8 mouse cellular contexts compared by ENCODE assay signal in genomic region chr12:30584863-30585262, GRCm38 (mm10). TPM values are rescaled to one million over a fixed set of nuclear protein-coding genes. Genes with fewer than 3 reads are reported as not detected.
DNase-seq lines count a peak whose midpoint lies in the region; ATAC-seq and TF ChIP-seq lines count a peak whose summit lies in the region.

No protein-coding gene starts in this region.

- TF ChIP-seq POLR2A in ES-Bruce4 (IDR thresholded peaks at IDR 0.05; ENCODE audit: insufficient read depth, low read length) = no peak

- H3K4me3 ChIP-seq in gastrocnemius, adult 2 months = peak overlapping the region; percentile 97
- H3K4me3 ChIP-seq in ES-Bruce4 (ENCODE audit: low read depth, low read length) = peak overlapping the region; percentile 95
- peak overlapping the region; percentile 66 for H3K4me3 ChIP-seq in forebrain, embryonic 15.5 days
- peak overlapping the region; percentile 72 for H3K4me3 ChIP-seq in liver, embryonic 16.5 days (ENCODE audit: low read depth, low read length)

- TF ChIP-seq EP300 in ES-Bruce4 (IDR thresholded peaks at IDR 0.05; ENCODE audit: insufficient read depth, low read depth, low read length) = no peak

- peaks cover 5% of the 10 kb centered on the region for H3K36me3 ChIP-seq in ES-Bruce4 (ENCODE audit: control insufficient read depth, insufficient read depth, low read length, poor library complexity, severe bottlenecking)
- peaks cover 11% of the 10 kb centered on the region; the same call in 1 of the 2 replicates for H3K36me3 ChIP-seq in forebrain, embryonic 15.5 days
- H3K36me3 ChIP-seq in liver, embryonic 16.5 days (ENCODE audit: control insufficient read depth, insufficient read depth) = peaks cover 6% of the 10 kb centered on the region; the same call in 1 of the 2 replicates

- ATAC-seq in forebrain, embryonic 15.5 days (replicated peaks) = peak; percentile 32; the same call in 1 of the 2 replicates
- ATAC-seq in liver, embryonic 16.5 days (ENCODE audit: low read depth) = no peak

- H3K27ac ChIP-seq in gastrocnemius, adult 2 months = peak overlapping the region; percentile 90
- H3K27ac ChIP-seq in ES-Bruce4 (ENCODE audit: insufficient read depth, low read length) = no peak overlapping the region
- H3K27ac ChIP-seq in forebrain, embryonic 15.5 days (replicated peaks) = peak overlapping the region; percentile 90
- no peak overlapping the region for H3K27ac ChIP-seq in liver, embryonic 16.5 days (ENCODE audit: low read length)

- peaks cover 6% of the 10 kb centered on the region for H3K4me1 ChIP-seq in ES-Bruce4 (ENCODE audit: control insufficient read depth, insufficient read depth, low read length)
- H3K4me1 ChIP-seq in forebrain, embryonic 15.5 days = peaks cover 12% of the 10 kb centered on the region
- H3K4me1 ChIP-seq in liver, embryonic 16.5 days (ENCODE audit: control insufficient read depth, low read depth, low read length) = peaks cover 10% of the 10 kb centered on the region

- peak overlapping the region; percentile 65 for H3K9ac ChIP-seq in ES-Bruce4 (ENCODE audit: low read depth, poor library complexity, severe bottlenecking)
- H3K9ac ChIP-seq in forebrain, embryonic 15.5 days (replicated peaks) = peak overlapping the region; percentile 93
- H3K9ac ChIP-seq in liver, embryonic 16.5 days (ENCODE audit: low read depth, low read length) = peak overlapping the region; percentile 79

- H3K27me3 ChIP-seq in ES-Bruce4 (ENCODE audit: control insufficient read depth, insufficient read depth, low read length, poor library complexity, severe bottlenecking) = no peaks in the 10 kb centered on the region
- H3K27me3 ChIP-seq in forebrain, embryonic 15.5 days = no peaks in the 10 kb centered on the region
- no peaks in the 10 kb centered on the region for H3K27me3 ChIP-seq in liver, embryonic 16.5 days (ENCODE audit: control insufficient read depth, insufficient read depth, low read depth, low read length)

- DNase-seq in gastrocnemius, adult 2 months = no peak
- DNase-seq in gastrocnemius, postnatal 36 days = no peak
- DNase-seq in urinary bladder, postnatal 10 days (ENCODE audit: low spot score) = no peak
- no peak for DNase-seq in gastrocnemius, postnatal 14 days
- no peak for DNase-seq in retina, embryonic 14.5 days (ENCODE audit: low spot score)

- WGBS in forebrain, embryonic 15.5 days = 7% methylated on average over 6 of the region's 6 CpGs
- 12% methylated on average over 6 of the region's 6 CpGs for WGBS in liver, embryonic 16.5 days (ENCODE audit: insufficient replicate concordance)

- TF ChIP-seq CTCF in gastrocnemius, adult 2 months (IDR thresholded peaks at IDR 0.05) = no peak
- no peak for TF ChIP-seq CTCF in ES-Bruce4 (IDR thresholded peaks at IDR 0.05; ENCODE audit: low read depth, low read length)

- intact Hi-C loops in gastrocnemius, adult 2 months (cut with DNase I) = loop anchor here (5.0 kb wide), 1 partner anchor 538 kb away; no protein-coding TSS in a partner anchor
- intact Hi-C loops in gastrocnemius, postnatal 36 days (cut with DNase I) = loop anchor here (10.0 kb wide), 1 partner anchor 650 kb away; the partner anchor contains the start of gene Pxdn
- intact Hi-C loops in gastrocnemius, postnatal 14 days (cut with DNase I; ENCODE audit: low total_unique reads) = loop anchor here (10.0 kb wide), 2 partner anchors 460 to 680 kb away; no protein-coding TSS in a partner anchor

- H3K4me2 ChIP-seq in forebrain, embryonic 15.5 days (replicated peaks) = peak overlapping the region; percentile 84
- H3K4me2 ChIP-seq in liver, embryonic 16.5 days (ENCODE audit: low read depth, low read length) = peak overlapping the region; percentile 84

- no peaks in the 10 kb centered on the region for H3K9me3 ChIP-seq in ES-Bruce4 (replicated peaks; ENCODE audit: control insufficient read depth, insufficient read depth, low read length, poor library complexity, severe bottlenecking)
- H3K9me3 ChIP-seq in forebrain, embryonic 15.5 days = no peaks in the 10 kb centered on the region
- no peaks in the 10 kb centered on the region for H3K9me3 ChIP-seq in liver, embryonic 16.5 days (replicated peaks; ENCODE audit: control insufficient read depth, low read length)

RNA-seq across cellular contexts. Expression of gene Tmem18, which starts 0.6 kb away (rescaled TPM):
- total RNA-seq in gastrocnemius, adult 2 months (2021) = 1 to 10 TPM; 7.5 to 8.3 TPM
- total RNA-seq in gastrocnemius, postnatal 36 days (2021) = 1 to 10 TPM; 5.7 to 7.7 TPM
- polyA plus RNA-seq in ES-Bruce4 (2011; ENCODE audit: insufficient read depth, insufficient read length, low read depth, missing spikeins) = 13.6 and 19.2 TPM in 2 replicates
- 24.3 and 27.6 TPM in 2 replicates for polyA plus RNA-seq in forebrain, embryonic 15.5 days (2015; fragmentation: Nextera tagmentation; extraction: Ambion mirVana)
- polyA plus RNA-seq in liver, embryonic 16.5 days (2015; fragmentation: Nextera tagmentation; extraction: Ambion mirVana) = 6.4 and 7.0 TPM in 2 replicates
- total RNA-seq in gastrocnemius, postnatal 14 days (2021) = 1 to 10 TPM; 7.0 to 7.2 TPM

Comparison
In these comparisons a context has a peak if more than half of its experiments do, and no peak if none do; other contexts are left out.
1. H3K27ac ChIP-seq: peak in gastrocnemius, adult 2 months (single experiment) and forebrain, embryonic 15.5 days (single experiment); none in ES-Bruce4 (single experiment) and liver, embryonic 16.5 days (single experiment).
2. Peak in every context shown above with its lines, with median percentiles within 50 percentile points of each other: H3K4me3 ChIP-seq and H3K9ac ChIP-seq.